Mouse (Mus musculus) hindbrain, embryonic 16.5 days (tissue): Measurements from ENCODE around the gene Rap1gap2. TPM values are rescaled to one million over a fixed set of nuclear protein-coding genes. Genes with fewer than 3 reads are reported as not detected.

Source experiments
- ATAC-seq: fragments of 200-750 bp; cut with Nextera tagmentation; 2 replicates; pipeline ENCODE4 v1.8.0; 2017; ENCODE audit warnings: moderate TSS enrichment, moderate library complexity
- H3K27ac ChIP-seq: fragments of 300-500 bp; sonication (generic); 2 replicates; pipeline ENCODE4 v1.5.1; 2014; ENCODE audit warnings: low read depth, mild to moderate bottlenecking, control low read depth, low read length, moderate library complexity
- H3K27me3 ChIP-seq: fragments of 300-500 bp; sonication (generic); replicated peaks from 2 replicates; pipeline ENCODE4 v1.6.1; 2014; ENCODE audit warnings: low read length; ENCODE audit not compliant: control insufficient read depth, insufficient read depth
- H3K36me3 ChIP-seq: fragments of 300-500 bp; sonication (generic); 2 replicates; pipeline ENCODE4 v1.6.1; 2014; ENCODE audit warnings: mild to moderate bottlenecking, low read length, moderate library complexity, mixed read lengths; ENCODE audit not compliant: control insufficient read depth, insufficient read depth
- H3K4me1 ChIP-seq: fragments of 300-500 bp; sonication (generic); 2 replicates; pipeline ENCODE4 v1.6.1; 2014; ENCODE audit warnings: low read depth, low read length; ENCODE audit not compliant: control insufficient read depth, insufficient read depth
- H3K4me2 ChIP-seq: fragments of 300-500 bp; sonication (generic); 2 replicates; pipeline ENCODE4 v1.6.1; 2014; ENCODE audit warnings: mild to moderate bottlenecking, low read length, control low read depth, moderate library complexity
- H3K4me3 ChIP-seq: fragments of 300-500 bp; sonication (generic); 2 replicates; pipeline ENCODE4 v1.5.1; 2014; ENCODE audit warnings: mild to moderate bottlenecking, low read length, control low read depth, moderate library complexity
- H3K9ac ChIP-seq: fragments of 300-500 bp; sonication (generic); 2 replicates; pipeline ENCODE4 v1.6.1; 2014; ENCODE audit warnings: low read depth, mild to moderate bottlenecking, control low read depth, low read length, moderate library complexity
- H3K9me3 ChIP-seq: fragments of 300-500 bp; sonication (generic); 2 replicates; pipeline ENCODE4 v1.6.1; 2014; ENCODE audit warnings: mild to moderate bottlenecking, low read length, moderate library complexity; ENCODE audit not compliant: control insufficient read depth
- WGBS: fragments of 180-500 bp; shearing (Covaris S2); extraction: QIAGEN DNeasy Blood & Tissue Kit; methylation state at CpG from one replicate; pipeline ENCODE4 v1.1.7; 2014; 5-methylcytosine and 5-hydroxymethylcytosine counted together
- polyA plus RNA-seq: library from polyadenylated mRNA; unstranded; fragments of >200 nt; fragmentation: Nextera tagmentation; extraction: Ambion mirVana; gene quantifications from 2 replicates; pipeline ENCODE4 v1.2.1, GENCODE M21; 2015

Rap1gap2 gene
- polyA plus RNA-seq, 1 experiment from 2014 or later = 13.7 TPM

DNA sequence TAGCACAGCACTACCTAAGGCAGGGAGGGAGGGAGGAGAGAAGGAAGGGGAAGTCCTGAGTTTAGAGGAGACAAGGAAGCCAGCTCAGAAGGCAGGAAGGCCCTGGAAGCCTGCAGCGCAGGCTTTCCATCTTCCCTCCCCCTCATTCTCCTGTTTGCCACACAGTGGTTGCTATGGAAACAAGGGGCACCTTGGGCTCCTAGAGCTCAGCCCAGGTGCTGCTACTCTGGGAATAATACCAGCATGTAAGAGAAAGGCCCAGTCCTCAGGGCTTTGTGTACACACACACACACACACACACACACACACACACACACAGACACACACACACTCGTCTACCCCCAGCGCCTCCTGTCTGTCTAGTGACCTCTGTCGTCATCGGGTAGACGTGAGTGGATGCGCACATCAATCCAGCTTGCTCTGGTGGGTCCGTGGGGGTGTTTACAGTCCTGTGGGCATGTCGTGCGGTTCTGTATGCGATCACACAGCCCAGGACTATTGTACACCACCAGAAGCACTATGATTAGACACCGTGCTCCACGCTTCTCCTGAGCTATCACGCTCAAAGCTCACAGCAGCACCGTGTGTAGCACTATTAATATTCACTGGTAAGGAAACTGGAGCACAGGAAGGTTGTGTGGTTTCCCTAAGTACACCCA, 55.9 kb downstream of the Rap1gap2 start:
- WGBS = 31% methylated on average over 15 of the region's 15 CpGs
- no peak overlapping the region for H3K9ac ChIP-seq
- H3K4me2 ChIP-seq = 0 out of 2 replicates have a peak overlapping the region, but pooled peaks have one; percentile 10

DNA sequence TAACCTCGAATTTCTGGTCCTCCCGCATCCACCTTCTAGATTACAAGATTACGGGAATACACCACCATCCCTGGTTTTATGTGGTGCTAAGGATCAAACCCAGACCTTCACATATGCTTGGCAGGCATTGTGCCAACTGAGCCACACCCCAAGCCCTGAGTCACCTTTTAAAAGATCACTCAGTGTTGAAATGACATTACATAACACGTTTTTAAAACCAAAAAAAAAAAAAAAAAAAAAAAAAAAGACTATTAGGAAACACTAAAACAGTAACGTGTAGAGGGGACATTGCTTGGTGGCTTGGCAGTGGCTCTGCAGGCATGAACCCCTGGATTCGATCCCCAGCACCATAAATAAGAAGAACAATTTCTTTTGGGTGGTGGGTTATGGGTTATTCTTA, 59.1 kb downstream of the Rap1gap2 start:
- no peak overlapping the region for H3K4me3 ChIP-seq
- H3K9ac ChIP-seq = no peak overlapping the region
- H3K4me2 ChIP-seq = no peak overlapping the region
- no peaks in the 10 kb centered on the region for H3K36me3 ChIP-seq
- no peaks in the 10 kb centered on the region for H3K9me3 ChIP-seq
- H3K27me3 ChIP-seq = no peaks in the 10 kb centered on the region
- peaks cover 26% of the 10 kb centered on the region for H3K4me1 ChIP-seq
- no peak for ATAC-seq
- H3K27ac ChIP-seq = no peak overlapping the region
- 74% methylated on average over 6 of the region's 6 CpGs for WGBS

More for the DNA sequence above, 55.9 kb downstream of the Rap1gap2 start:
- peak; percentile 88 for ATAC-seq
- H3K4me1 ChIP-seq = peaks cover 19% of the 10 kb centered on the region
- H3K27ac ChIP-seq = peak overlapping the region; percentile 77
- H3K36me3 ChIP-seq = no peaks in the 10 kb centered on the region
- H3K4me3 ChIP-seq = no peak overlapping the region
- H3K27me3 ChIP-seq = no peaks in the 10 kb centered on the region
- H3K9me3 ChIP-seq = no peaks in the 10 kb centered on the region

DNA sequence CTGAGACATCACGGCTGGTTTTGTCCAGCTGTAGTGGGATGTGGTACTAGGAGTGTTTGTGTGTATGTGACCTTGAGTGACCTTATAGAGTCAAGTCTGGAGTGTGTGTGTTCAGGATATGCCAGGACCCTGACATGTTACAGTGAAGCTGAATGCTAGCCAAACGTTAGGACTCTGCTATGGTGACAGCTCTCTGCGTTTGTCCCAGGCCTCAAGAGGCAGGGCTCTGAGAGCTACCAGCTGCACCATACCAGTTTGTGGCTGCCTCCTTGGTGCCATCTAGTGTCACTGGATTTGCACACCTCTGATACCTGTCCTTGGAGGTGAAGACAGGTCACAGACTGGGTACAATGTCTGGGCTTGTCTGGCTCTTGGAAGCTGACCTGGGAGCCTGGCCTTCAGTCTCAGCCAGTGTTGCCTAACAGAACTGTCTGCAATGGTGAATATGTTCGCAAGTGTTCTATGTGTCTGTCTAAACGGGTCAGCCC, 60.1 kb downstream of the Rap1gap2 start:
- WGBS = 61% methylated on average over 5 of the region's 5 CpGs
- H3K27me3 ChIP-seq = no peaks in the 10 kb centered on the region
- ATAC-seq = no peak

DNA sequence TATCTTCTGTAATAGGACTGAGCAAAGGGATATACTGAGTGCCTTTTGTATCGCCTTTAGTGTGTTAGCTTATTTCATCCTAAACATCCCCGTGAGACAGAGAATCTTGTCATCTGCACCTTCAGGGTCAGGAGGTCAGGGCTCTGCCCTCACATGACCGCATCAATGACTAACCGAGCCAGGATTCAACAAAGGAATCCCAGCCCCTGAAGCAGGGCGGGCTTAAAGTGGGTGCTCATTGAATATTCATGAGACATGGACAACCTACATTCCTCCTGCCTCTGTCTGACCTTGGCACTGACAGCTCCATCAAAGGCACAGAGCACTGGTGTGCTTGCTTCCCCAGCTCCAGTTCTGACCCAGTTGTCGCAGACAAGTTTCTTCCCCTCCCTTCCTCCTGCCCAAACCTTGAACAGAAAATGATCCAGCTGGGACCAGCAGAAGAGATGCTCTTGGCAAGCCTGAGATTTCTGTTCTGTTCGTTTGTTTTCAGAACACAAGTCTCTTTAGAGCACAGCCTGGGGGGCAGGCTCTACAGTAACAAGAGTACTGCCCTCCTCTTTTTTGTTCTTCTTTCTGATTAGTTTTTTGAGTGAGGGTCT, 61.8 kb downstream of the Rap1gap2 start:
- Histone ChIP-seq H3K4me3 (no peak overlapping the region), H3K9me3 (no peaks in the 10 kb centered on the region), H3K36me3 (no peaks in the 10 kb centered on the region), H3K9ac (no peak overlapping the region), H3K4me1 (peaks cover 7% of the 10 kb centered on the region), H3K27ac (no peak overlapping the region), H3K27me3 (no peaks in the 10 kb centered on the region), H3K4me2 (no peak overlapping the region)
- 10% methylated on average over 7 of the region's 7 CpGs for WGBS
- ATAC-seq = peak; percentile 12; the same call in 1 of the 2 replicates

More for the DNA sequence above, 60.1 kb downstream of the Rap1gap2 start:
- Histone ChIP-seq H3K36me3 (no peaks in the 10 kb centered on the region), H3K4me1 (peaks cover 20% of the 10 kb centered on the region), H3K4me3 (no peak overlapping the region), H3K27ac (no peak overlapping the region), H3K4me2 (no peak overlapping the region), H3K9me3 (no peaks in the 10 kb centered on the region), H3K9ac (no peak overlapping the region)

DNA sequence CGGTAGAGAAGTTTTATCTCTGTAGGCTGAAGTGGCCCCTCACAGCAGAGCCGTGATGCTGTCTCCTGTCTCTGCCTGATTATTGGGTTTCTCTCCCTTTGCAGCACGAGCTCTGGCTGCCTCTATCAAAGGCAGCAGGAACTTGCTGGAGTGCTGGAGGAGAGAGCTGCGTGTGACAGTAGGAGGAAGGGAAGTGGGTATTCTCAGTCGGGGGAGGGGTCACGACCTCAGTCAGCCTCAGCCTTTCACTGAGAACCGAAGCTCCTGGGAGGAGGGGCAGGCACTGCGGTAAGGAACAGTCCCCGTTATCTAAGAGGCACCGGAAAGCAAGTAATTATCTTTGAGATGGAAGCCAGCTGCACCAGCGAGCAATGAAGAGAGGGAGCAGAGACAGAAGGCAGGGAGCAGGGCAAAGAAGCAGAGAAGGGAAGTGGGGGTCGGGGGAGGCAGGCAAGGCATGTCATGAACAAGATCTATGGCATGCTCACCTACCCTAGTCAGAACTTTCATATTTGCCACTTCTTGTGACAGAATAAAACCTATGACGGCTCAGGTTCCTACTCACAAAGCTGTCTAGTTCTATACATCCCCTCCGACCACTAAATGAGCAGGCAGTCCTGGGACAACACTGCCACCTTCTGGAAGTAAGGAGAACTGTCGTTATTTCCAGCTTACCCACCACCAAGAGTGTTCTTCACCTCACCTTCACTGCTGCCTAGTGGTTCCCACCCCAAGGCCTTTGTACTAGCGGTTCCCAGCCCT, 63.6 kb downstream of the Rap1gap2 start:
- Histone ChIP-seq H3K27ac (peak overlapping the region; percentile 53; the same call in 1 of the 2 replicates), H3K4me2 (peak overlapping the region; percentile 61), H3K27me3 (no peaks in the 10 kb centered on the region), H3K36me3 (no peaks in the 10 kb centered on the region), H3K4me1 (peaks cover 7% of the 10 kb centered on the region), H3K9ac (peak overlapping the region; percentile 24), H3K9me3 (no peaks in the 10 kb centered on the region), H3K4me3 (peak overlapping the region; percentile 26)
- 5% methylated on average over 16 of the region's 16 CpGs for WGBS
- ATAC-seq = peak; percentile 85

DNA sequence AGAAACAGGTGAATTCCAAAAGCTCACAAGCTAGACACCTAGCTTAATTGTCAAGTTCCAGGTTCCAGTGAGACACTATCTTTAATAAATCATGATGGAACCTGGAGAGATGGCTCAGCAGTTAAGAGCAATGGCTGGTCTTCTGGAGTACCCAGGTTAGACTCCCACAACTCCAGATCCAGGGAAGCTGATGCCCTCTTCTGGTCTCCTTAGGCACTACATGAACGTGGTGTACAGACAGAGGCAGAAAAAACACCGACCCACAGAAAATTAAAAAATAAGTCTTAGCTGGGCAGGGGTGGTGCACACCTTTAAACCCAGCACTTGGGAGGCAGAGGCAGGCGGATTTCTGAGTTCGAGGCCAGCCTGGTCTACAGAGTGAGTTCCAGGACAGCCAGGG, 64.5 kb downstream of the Rap1gap2 start:
- Histone ChIP-seq H3K4me2 (no peak overlapping the region), H3K36me3 (no peaks in the 10 kb centered on the region), H3K4me1 (peaks cover 7% of the 10 kb centered on the region), H3K27ac (no peak overlapping the region), H3K9me3 (no peaks in the 10 kb centered on the region), H3K4me3 (no peak overlapping the region), H3K27me3 (no peaks in the 10 kb centered on the region), H3K9ac (no peak overlapping the region)
- no peak for ATAC-seq
- 48% methylated on average over 4 of the region's 4 CpGs for WGBS

DNA sequence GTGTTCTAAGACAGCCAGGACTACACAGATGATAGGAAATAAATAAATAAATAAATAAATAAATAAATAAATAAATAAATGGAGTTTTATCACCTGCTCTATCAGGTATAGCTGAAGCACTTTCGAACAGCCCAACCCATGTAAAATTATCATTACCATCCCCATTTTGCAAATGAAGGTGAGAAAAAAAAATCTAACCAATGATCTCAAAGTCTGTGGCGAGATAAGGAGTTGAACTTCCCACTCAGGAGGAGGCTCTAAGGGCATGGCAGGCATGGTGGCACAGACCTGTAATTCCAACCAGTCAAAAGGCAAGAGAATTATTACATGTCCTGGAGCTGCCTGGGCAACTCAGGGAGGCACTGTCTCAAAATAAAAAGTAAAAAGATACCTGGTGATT, 65.2 kb downstream of the Rap1gap2 start:
- Histone ChIP-seq H3K9ac (no peak overlapping the region), H3K27ac (no peak overlapping the region), H3K9me3 (no peaks in the 10 kb centered on the region), H3K4me1 (peaks cover 7% of the 10 kb centered on the region), H3K27me3 (no peaks in the 10 kb centered on the region), H3K4me2 (no peak overlapping the region), H3K36me3 (no peaks in the 10 kb centered on the region), H3K4me3 (no peak overlapping the region)
- 91% methylated on average over 2 of the region's 2 CpGs for WGBS
- ATAC-seq = no peak

DNA sequence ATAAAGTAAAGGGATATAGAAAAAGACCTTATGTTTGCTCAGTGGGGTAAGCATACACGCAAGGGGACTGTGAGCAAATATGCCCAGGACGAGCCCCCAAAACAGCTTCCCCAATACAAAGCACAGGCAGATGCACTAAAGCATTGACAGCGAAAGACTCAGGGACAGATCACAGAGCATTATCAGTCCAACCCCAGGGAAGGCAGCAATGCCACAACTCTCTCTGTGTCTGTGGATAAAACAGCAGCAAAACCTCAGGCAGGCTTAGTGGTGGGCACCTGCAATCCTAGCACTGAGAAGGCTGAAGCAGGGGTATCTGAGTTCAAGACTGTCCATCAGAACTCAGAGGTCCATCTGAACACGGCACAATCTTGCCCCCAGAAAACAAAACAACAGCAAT, 73.4 kb downstream of the Rap1gap2 start:
- no peak overlapping the region for H3K4me2 ChIP-seq
- H3K27ac ChIP-seq = no peak overlapping the region
- no peaks in the 10 kb centered on the region for H3K9me3 ChIP-seq
- no peak for ATAC-seq
- H3K4me1 ChIP-seq = no peaks in the 10 kb centered on the region
- H3K9ac ChIP-seq = no peak overlapping the region
- no peaks in the 10 kb centered on the region for H3K27me3 ChIP-seq
- H3K36me3 ChIP-seq = no peaks in the 10 kb centered on the region
- 90% methylated on average over 4 of the region's 4 CpGs for WGBS
- no peak overlapping the region for H3K4me3 ChIP-seq
